Mouse (Mus musculus) testis, postnatal 14 days (tissue): Measurements from ENCODE around the gene Ntan1.
"Not testable (repeated sequence)": the region's sequence is repeated elsewhere in the genome, so short reads cannot be mapped to it uniquely, and the experiment has no call there.

ENCODE experiments used
- DNase-seq: peaks from one replicate; pipeline ENCODE4 v3.0.0; 2021; ENCODE audit warnings: low spot score

The Ntan1 gene

DNA sequence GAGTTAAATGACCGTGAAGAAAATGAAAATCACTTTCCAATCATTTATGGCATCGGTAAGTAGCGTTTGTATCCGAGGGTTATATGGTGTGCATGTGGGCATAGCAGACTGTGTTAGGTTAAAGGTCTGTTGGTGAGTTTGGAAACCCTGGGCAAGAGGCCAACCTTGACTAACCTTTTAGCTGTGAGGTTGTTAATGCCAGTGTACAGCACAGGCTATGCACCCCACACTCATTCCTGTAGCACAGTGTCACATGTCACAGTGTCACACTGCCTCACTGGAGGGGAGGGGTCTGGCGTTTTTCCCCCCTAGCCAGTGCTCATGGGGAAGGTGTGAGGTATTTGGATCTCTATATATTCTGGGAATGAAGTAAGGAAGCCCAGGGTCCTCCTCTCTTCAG is 13.0 kb downstream of the Ntan1 start:
- no peak for DNase-seq

DNA sequence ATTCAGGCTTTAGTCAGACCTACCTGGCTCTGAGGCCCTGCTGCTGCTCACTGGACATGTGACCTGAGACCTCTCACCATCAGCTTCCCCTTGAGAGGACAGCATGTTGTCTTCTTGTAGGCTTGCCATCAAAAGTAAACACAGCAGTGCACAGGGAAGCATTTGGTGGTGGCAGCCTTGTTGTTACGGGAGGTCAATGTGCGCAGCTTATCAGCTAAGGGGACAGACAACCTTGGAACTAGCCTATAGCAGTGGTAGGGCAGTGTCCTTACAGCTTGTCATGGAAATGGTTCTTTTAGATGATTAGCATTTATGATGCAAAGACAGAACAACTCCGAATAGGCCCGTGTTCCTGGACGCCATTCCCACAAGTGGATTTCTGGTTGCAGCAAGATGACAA is 15.7 kb downstream of the Ntan1 start:
- DNase-seq = no peak

DNA sequence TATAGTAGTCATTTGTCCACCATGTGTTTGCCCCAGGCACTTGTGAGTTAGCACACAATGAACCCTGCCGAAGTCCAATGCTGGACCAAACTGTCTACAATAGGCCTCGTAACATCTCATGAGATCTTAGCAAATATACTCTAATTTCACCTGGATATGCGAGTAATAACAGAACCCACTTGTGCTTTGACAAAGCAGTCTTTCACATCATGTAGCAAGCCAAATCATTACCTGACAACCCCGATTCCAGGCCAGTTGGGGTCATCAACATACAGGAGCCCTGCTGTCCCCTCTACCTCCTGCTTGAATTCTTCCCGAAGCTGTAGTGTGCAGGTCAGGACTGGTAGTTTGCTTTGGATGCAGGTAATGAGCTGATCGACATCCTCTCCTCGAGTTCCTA is 21.4 kb downstream of the Ntan1 start:
- no peak for DNase-seq

DNA sequence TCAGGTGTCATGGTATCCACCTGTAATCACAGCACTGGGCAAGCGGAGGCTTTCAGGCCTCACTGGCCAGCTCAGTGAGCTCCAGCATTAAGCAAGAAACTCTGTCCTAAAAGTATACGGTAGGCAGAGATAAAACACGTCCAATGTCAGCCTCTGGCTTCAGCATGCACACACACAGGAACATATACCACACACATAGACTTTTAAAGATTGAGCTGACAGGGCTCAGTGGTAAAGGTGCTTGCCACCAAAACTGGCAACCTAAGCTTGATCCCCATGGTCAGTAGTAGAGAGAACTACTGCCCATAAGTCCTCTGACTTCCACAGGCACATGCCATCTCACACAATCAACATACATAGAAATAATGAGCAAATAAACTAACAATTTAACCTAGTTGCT is 22.3 kb downstream of the Ntan1 start:
- DNase-seq = no peak

DNA sequence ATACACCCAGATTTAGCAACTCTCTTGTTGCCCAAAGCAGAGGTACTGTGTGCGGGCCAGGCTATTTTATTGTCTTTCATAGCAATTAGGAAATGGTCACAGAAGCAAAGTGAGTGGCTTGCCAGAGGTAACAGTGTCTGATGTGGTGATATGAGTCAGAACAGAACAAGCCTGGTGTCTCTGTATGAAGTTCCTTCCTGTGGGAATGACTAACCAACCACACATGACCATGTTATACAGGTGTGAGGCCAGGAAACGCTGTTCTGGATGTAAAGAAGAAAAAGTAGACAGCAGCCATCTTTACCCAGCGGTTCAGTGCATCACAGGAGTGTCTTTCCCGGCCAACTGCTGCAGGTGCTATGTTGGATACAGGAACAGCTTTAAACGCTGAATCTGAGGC is 26.4 kb downstream of the Ntan1 start:
- DNase-seq = no peak

DNA sequence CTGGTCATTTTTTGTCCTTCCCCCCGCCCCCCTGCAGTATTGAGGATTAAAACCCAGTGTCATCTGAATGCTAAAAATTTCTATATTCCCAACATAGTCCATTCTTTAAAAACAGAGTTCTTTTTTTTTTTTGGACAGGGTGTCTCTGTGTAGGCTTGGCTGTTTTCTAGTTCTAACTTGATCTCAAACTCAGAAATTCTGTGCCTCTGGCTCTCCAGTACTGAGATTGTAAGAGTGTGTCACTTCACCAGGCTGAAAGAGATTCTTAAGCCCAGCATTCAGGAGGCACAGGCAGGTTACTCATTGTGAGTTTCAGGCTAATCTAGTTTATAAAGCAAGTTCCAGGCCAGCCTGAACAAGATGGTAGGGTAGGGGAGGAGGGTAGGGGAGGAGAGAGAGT is 28.0 kb downstream of the Ntan1 start:
- no peak for DNase-seq

DNA sequence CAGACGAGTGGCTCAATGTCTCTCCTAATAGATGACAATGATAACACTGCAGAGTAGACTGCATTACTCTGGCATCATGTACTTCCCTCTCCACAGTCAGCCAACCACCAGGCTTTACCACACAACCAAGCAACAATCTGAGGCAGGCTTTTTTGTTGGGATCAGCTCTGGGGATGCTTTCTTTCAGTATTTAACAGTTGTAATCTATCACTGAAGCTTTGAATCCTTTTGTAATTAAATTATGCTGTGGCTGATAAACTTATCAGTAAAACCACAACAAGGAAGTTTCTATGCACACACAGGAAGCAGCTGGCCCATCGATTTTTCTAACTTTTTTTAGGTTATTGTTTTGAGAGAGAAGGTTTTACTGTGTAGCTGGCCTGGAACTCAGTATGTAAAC is 29.7 kb downstream of the Ntan1 start:
- DNase-seq = no peak

DNA sequence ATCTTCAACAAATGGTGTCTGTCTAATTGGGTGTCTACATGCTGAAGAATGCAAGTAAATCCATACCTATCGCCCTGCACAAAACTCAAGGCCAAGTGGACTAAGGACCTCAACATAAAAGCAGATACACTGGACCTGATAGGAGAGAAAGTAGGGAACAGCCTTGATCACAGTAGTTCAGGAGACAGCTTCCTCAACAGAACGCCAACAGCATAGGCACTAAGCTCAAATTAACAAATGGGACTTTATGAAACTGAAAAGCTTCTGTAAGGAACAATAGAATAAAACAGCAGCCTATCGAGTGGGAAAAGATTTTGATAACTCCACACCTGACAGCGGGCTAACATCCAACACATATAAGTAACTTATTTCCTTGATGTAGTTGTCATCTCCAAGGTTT is 32.8 kb downstream of the Ntan1 start:
- DNase-seq = no peak

DNA sequence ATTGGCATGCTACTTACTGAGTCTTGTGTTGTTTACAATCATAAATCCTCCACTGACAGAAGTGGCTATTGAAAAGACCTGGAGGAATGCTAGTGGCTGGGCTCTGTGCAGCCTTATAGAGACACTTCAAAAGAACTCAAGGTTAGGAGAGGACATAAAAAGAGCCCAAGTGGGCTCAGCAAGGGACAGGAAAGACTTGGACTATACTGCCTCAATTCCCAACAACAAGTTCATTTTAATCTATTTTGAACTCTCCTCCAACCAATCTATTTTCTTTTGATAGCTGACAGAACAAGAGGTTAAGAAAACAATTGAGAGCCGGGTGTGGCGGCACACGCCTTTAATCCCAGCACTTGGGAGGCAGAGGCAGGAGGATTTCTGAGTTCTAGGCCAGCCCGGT is 35.2 kb downstream of the Ntan1 start:
- DNase-seq = no peak

DNA sequence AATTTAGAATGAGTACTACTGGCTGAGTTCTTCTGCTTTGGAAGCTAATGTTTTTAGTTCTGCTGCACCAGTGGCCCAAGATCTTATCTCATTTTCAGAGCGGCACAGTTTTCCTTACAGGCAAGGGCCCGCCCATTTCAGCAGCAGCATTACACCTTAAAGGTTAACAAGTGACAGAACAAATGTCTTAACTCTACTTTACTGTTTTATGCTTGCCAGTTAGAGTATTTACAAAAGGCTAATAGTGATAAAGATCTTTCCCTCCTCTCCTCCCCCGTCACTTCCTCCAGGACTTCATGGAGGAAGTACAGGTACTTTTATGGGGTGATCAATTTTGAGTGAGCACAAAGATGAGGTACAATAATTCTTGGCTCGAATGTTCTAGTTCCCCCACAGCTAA is 47.4 kb downstream of the Ntan1 start:
- no peak for DNase-seq

DNA sequence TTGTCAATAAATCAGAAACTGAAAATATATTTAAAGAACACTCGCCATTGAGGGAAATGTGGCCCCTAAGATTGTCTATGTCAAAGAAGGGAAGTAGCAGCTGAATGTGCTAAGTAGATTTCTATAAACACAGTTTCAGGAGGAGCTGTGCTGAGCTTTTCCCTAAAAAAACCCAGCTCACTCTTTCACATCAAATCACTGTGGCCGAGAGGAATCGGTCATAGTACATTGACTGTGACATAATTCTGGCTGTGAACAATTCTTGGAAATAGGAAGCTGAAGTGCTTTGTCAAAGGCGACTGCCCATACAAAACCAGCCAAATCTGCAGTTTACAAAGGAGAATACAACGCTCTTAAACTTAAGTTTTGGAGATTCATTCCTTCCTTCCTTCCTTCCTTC is 48.0 kb downstream of the Ntan1 start:
- no peak for DNase-seq

DNA sequence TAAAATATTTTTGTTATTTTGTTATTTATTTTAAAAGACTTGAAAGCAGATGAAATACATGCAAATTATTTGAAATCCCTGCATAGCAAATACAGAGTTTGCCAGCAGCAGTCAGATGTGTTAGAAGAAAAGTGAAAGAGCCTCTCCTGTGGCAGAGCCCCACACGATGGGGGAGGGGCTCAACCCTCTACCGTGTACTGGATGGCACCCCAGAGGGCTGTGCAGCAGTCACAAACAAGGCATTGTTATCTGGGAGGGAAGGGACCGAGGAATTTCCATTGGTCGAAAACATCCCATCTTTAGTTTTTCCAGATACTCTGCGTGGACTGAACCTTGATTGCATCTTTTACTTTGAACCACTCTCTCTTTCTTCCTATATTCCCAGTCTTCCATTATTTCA is 48.8 kb downstream of the Ntan1 start:
- DNase-seq = not testable (repeated sequence)

DNA sequence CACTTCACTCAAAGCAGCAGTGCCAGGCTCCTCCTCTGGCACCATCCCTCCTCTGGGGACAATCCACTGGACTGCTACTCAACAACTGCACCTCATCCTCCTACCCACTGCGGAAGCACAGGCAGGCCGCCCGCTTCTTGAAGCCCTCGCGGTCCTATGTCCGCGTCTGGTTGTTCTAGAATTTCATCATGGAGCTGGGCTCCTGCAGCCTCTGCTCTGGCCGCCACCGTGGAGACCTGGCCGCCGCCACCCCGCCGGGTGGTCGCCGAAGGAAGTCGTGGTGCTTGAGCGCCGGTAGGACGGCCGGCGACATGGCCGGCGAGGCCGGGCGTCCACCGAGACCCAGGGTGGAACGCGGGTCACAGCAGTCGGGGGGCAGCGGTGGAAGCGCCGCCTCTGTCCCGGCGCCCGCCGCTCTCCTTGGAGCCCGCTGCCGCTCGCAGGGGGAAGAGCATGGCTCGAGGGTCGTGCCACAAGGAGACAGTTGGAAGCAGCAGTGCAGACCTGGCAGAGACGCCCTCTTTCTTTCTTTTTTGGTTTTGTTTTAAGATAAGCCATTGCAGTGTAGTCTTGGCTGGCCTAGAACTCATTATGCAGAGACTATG is 49.4 kb downstream of the Ntan1 start:
- DNase-seq = no peak

DNA sequence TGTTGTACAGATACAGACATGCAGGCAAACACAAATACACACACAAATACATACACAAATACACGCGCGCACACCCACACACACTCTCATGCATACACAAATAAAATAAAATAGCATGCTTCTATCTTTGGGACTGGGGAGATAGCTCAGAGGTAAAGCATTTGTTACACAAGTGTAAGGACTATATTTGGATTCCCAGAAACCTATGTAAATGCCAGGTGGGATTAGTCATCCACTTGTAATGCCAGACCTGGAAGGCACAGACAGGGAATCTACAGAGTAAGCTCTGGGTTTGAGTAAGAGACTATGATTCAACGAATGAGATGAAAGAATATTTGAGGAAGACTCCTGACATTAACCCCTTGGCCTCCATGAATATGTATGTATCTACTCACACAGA is 56.8 kb downstream of the Ntan1 start:
- DNase-seq = no peak

DNA sequence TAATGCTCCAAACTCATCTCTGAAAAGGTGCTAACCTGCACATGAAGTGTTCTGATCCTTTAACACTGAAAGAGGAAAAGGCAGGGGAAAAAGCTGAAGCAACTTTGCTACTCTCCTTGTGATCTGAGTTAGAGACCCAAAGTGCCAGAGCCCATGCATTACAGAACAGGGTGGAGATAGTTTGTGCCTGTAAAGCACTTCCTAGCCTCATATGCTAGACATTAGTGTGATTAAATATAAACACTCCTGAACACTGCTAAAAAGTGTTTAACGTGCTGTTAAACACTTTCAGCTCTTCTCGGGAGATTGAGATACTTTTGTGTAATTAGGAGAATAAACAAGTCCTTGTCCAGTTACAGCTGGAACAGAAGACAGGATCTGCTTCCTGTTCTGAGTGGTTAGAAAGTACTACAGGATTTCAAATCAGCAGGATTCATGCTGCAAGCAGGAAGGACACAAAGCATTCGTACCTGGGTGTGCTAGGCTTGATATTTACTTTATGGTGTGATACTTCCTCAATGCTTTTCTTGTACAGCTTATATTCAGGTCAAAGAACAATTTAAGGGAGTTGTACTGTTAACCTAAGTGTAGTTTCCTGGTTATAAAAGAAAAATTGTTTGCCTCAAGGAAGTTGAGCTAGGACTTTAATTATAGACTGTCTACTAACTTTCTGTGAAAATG is 64.6 kb downstream of the Ntan1 start:
- DNase-seq = no peak
